Mouse (Mus musculus): Measurements from ENCODE around the gene Psmc5. TPM values are rescaled to one million over a fixed set of nuclear protein-coding genes. Genes with fewer than 3 reads are reported as not detected.

Psmc5 gene
- polyA plus RNA-seq, 1 experiment = 305 TPM

DNA sequence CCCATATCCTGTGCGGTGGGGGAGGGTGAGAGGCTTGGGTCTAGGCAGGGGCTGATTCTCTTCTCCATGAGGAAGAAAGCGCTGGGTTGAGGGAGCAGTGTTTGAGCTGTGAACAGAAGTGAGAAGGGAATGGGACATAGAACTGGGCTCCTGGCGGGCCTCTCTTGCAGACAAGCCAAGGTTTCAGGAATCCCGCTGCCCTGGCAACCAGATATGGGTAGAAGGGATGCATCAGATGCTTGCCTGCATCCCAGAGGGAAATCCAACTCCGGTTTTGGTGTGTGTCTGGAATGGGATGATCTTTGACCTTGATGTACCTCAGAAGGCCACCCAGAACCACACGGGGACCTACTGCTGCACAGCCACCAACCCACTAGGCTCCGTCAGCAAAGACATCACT is 30.3 kb downstream of the Psmc5 start:
- no peak for TF ChIP-seq MYOD1 (IDR thresholded peaks at IDR 0.05; ENCODE audit: control insufficient read depth in 1 of 3, insufficient read length in 2 of 3, low read depth in 2 of 3)
- TF ChIP-seq MYOG (IDR thresholded peaks at IDR 0.05; ENCODE audit: control insufficient read depth in 1 of 3, insufficient read depth in 1 of 3, insufficient read length in 2 of 3, low read depth in 2 of 3) = no peak
- no peak for TF ChIP-seq TCF12 (IDR thresholded peaks at IDR 0.05; ENCODE audit: insufficient read depth, poor library complexity, severe bottlenecking)
- TF ChIP-seq SRF (IDR thresholded peaks at IDR 0.05; ENCODE audit: control insufficient read depth, insufficient read length, low read depth) = no peak
- no peak for TF ChIP-seq MAX (IDR thresholded peaks at IDR 0.05; ENCODE audit: low read depth)
- TF ChIP-seq REST (IDR thresholded peaks at IDR 0.05; ENCODE audit: insufficient read depth, insufficient read length) = no peak
- no peak for TF ChIP-seq TCF3 (IDR thresholded peaks at IDR 0.05; ENCODE audit: insufficient read length, low read depth)
- no peak for TF ChIP-seq CEBPB (IDR thresholded peaks at IDR 0.05; ENCODE audit: insufficient read depth, poor library complexity, severe bottlenecking)
- TF ChIP-seq POLR2A (IDR thresholded peaks at IDR 0.05; ENCODE audit: insufficient read length, low read depth) = no peak
- TF ChIP-seq E2F4 (IDR thresholded peaks at IDR 0.05; ENCODE audit: insufficient read depth) = no peak
- TF ChIP-seq USF1 (IDR thresholded peaks at IDR 0.05; ENCODE audit: low read depth) = no peak
- TF ChIP-seq POLR2AphosphoS2 (IDR thresholded peaks at IDR 0.05; ENCODE audit: insufficient read length, low read depth) = no peak
- H3ac ChIP-seq (ENCODE audit: control insufficient read depth, insufficient read length) = no peak overlapping the region
- no peaks in the 10 kb centered on the region for H3K27me3 ChIP-seq (ENCODE audit: control insufficient read depth, insufficient read depth, insufficient read length)
- no peaks in the 10 kb centered on the region for H3K36me3 ChIP-seq (ENCODE audit: control insufficient read depth, insufficient read depth)
- H3K79me2 ChIP-seq (ENCODE audit: control insufficient read depth, insufficient read depth) = no peaks in the 10 kb centered on the region
- H3K4me3 ChIP-seq = no peak overlapping the region
- no peak overlapping the region for H3K4me2 ChIP-seq (ENCODE audit: low read depth)

DNA sequence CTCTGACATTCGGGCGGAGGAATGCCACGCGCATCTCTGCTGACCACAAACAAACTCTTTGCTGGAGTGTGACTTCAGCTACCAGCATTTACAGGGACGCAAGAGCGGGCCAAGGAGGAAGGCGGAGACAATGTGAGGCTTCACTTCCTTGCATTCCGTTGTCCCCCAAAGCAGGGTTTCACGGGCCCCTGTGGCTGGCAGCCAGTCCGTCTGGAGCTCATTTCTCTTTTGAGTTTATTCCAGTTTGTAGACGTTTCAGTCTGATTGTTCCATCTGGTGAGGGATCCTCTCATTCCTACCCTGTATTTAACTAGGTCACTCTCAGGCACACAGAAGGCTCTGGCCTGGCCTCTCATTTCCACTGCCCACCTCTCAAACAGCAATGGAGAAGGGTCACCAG is 31.0 kb downstream of the Psmc5 start:
- no peak overlapping the region for H3K4me2 ChIP-seq (ENCODE audit: low read depth)
- no peaks in the 10 kb centered on the region for H3K79me2 ChIP-seq (ENCODE audit: control insufficient read depth, insufficient read depth)
- H3K36me3 ChIP-seq (ENCODE audit: control insufficient read depth, insufficient read depth) = no peaks in the 10 kb centered on the region
- TF ChIP-seq E2F4 (IDR thresholded peaks at IDR 0.05; ENCODE audit: insufficient read depth) = no peak
- no peak for TF ChIP-seq MAX (IDR thresholded peaks at IDR 0.05; ENCODE audit: low read depth)
- no peak for TF ChIP-seq USF1 (IDR thresholded peaks at IDR 0.05; ENCODE audit: low read depth)
- no peak for TF ChIP-seq REST (IDR thresholded peaks at IDR 0.05; ENCODE audit: insufficient read depth, insufficient read length)
- no peak for TF ChIP-seq POLR2A (IDR thresholded peaks at IDR 0.05; ENCODE audit: insufficient read length, low read depth)
- H3ac ChIP-seq (ENCODE audit: control insufficient read depth, insufficient read length) = no peak overlapping the region
- no peak overlapping the region for H3K4me3 ChIP-seq
- H3K27me3 ChIP-seq (ENCODE audit: control insufficient read depth, insufficient read depth, insufficient read length) = no peaks in the 10 kb centered on the region

DNA sequence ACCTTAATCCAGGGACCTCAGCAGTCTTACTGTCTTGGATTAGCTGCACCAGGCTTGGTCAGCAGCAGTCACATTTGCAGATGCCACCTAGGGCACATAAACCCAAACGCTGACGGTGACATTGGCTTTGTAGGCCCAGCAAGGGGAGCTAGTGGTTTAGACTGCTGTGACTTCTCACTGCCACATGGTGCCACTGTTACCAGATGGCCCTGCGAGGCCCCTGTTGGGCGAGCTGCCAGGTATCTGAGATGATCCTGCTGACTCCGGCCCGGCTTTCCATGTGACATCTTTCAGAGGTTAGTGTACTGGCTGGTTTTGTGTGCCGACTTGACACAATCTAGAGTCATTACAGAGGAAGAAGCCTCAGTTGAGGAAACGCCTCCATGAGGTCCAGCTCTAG is 33.4 kb downstream of the Psmc5 start:
- Histone ChIP-seq H3K27me3 (ENCODE audit: control insufficient read depth, insufficient read depth, insufficient read length) (no peaks in the 10 kb centered on the region), H3K4me2 (ENCODE audit: low read depth) (no peak overlapping the region), H3ac (ENCODE audit: control insufficient read depth, insufficient read length) (no peak overlapping the region), H3K4me3 (no peak overlapping the region), H3K79me2 (ENCODE audit: control insufficient read depth, insufficient read depth) (no peaks in the 10 kb centered on the region), H3K36me3 (ENCODE audit: control insufficient read depth, insufficient read depth) (no peaks in the 10 kb centered on the region)
- no peak for TF ChIP-seq SRF (IDR thresholded peaks at IDR 0.05; ENCODE audit: control insufficient read depth, insufficient read length, low read depth)
- no peak for TF ChIP-seq MAX (IDR thresholded peaks at IDR 0.05; ENCODE audit: low read depth)
- no peak for TF ChIP-seq E2F4 (IDR thresholded peaks at IDR 0.05; ENCODE audit: insufficient read depth)
- no peak for TF ChIP-seq TCF3 (IDR thresholded peaks at IDR 0.05; ENCODE audit: insufficient read length, low read depth)
- no peak for TF ChIP-seq CEBPB (IDR thresholded peaks at IDR 0.05; ENCODE audit: insufficient read depth, poor library complexity, severe bottlenecking)
- TF ChIP-seq MYOG (IDR thresholded peaks at IDR 0.05; ENCODE audit: control insufficient read depth in 1 of 3, insufficient read depth in 1 of 3, insufficient read length in 2 of 3, low read depth in 2 of 3) = no peak
- TF ChIP-seq POLR2AphosphoS2 (IDR thresholded peaks at IDR 0.05; ENCODE audit: insufficient read length, low read depth) = no peak
- no peak for TF ChIP-seq TCF12 (IDR thresholded peaks at IDR 0.05; ENCODE audit: insufficient read depth, poor library complexity, severe bottlenecking)
- TF ChIP-seq POLR2A (IDR thresholded peaks at IDR 0.05; ENCODE audit: insufficient read length, low read depth) = no peak

DNA sequence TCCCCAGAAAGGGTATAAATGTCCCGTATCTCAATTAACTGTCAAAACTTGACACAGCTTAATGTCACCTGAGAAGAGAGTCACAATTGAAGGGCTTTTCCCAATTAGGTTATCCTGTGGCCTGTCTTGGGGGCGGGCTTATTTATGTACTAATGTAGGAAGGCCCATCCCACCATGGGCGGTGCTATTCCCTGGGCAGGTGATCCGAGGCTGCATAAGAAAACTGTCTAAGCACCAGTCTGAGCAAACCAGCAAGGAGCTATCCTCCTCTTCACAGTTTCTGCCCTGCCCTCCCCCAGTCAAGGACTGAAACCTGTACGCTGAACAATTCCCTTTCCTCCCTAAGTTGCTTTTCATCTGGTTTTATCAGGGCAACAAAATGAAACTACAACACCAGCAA is 34.4 kb downstream of the Psmc5 start:
- H3K4me2 ChIP-seq (ENCODE audit: low read depth) = no peak overlapping the region
- no peaks in the 10 kb centered on the region for H3K27me3 ChIP-seq (ENCODE audit: control insufficient read depth, insufficient read depth, insufficient read length)
- H3K79me2 ChIP-seq (ENCODE audit: control insufficient read depth, insufficient read depth) = no peaks in the 10 kb centered on the region
- H3K36me3 ChIP-seq (ENCODE audit: control insufficient read depth, insufficient read depth) = no peaks in the 10 kb centered on the region
- TF ChIP-seq MYOD1 (IDR thresholded peaks at IDR 0.05; ENCODE audit: control insufficient read depth in 1 of 3, insufficient read length in 2 of 3, low read depth in 2 of 3) = no peak
- no peak for TF ChIP-seq TCF12 (IDR thresholded peaks at IDR 0.05; ENCODE audit: insufficient read depth, poor library complexity, severe bottlenecking)
- TF ChIP-seq MAX (IDR thresholded peaks at IDR 0.05; ENCODE audit: low read depth) = no peak
- no peak for TF ChIP-seq REST (IDR thresholded peaks at IDR 0.05; ENCODE audit: insufficient read depth, insufficient read length)
- H3ac ChIP-seq (ENCODE audit: control insufficient read depth, insufficient read length) = no peak overlapping the region
- no peak overlapping the region for H3K4me3 ChIP-seq

DNA sequence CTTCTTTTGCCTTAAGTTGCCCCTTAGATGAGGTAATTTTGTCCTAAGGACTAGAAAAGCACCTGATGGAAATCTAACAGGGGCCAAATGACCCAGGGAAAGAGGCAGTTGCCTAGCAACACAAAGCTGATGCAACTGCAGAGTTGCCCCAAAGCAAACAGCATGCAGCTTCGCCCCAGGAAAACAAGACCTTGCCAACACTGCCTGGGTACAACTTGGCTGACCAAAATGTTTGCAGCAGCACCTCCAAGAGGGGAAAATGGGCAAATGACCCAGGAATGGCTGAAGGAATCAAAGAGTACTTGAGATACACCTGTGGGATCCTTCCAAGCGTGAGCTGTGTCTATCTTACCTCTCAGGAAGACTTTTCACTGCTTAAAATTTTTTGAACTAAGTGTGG is 35.9 kb downstream of the Psmc5 start:
- H3K4me2 ChIP-seq (ENCODE audit: low read depth) = no peak overlapping the region
- no peak overlapping the region for H3ac ChIP-seq (ENCODE audit: control insufficient read depth, insufficient read length)
- TF ChIP-seq REST (IDR thresholded peaks at IDR 0.05; ENCODE audit: insufficient read depth, insufficient read length) (no peak), TCF3 (IDR thresholded peaks at IDR 0.05; ENCODE audit: insufficient read length, low read depth) (no peak), MYOG (IDR thresholded peaks at IDR 0.05; ENCODE audit: control insufficient read depth in 1 of 3, insufficient read depth in 1 of 3, insufficient read length in 2 of 3, low read depth in 2 of 3) (no peak), USF1 (IDR thresholded peaks at IDR 0.05; ENCODE audit: low read depth) (no peak), MAX (IDR thresholded peaks at IDR 0.05; ENCODE audit: low read depth) (no peak), SRF (IDR thresholded peaks at IDR 0.05; ENCODE audit: control insufficient read depth, insufficient read length, low read depth) (no peak)
- no peaks in the 10 kb centered on the region for H3K27me3 ChIP-seq (ENCODE audit: control insufficient read depth, insufficient read depth, insufficient read length)
- H3K4me3 ChIP-seq = no peak overlapping the region
- no peaks in the 10 kb centered on the region for H3K36me3 ChIP-seq (ENCODE audit: control insufficient read depth, insufficient read depth)
- H3K79me2 ChIP-seq (ENCODE audit: control insufficient read depth, insufficient read depth) = no peaks in the 10 kb centered on the region
